Mouse (Mus musculus): Measurements from ENCODE around the gene Apela.
"Not testable (repeated sequence)": the region's sequence is repeated elsewhere in the genome, so short reads cannot be mapped to it uniquely, and the experiment has no call there.

Apela gene

DNA sequence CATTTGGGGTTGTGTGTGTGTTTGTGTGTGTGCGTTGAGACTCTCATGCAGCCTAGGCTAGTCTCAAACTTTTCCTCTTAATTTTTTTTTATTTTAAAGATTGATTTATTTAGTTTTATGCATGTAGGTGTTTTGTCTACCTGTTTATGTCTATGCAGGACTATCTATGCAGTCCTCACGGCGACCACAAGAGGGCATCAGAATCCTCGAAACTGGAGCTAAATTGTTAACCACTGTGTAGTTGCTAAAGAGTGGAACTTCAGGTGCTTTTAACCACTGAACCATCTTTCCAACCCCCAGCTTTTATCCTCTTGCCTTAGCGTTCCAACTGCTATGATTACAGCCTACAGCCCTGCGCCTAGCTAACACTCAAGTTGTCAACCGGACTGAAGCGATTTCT is 14.7 kb downstream of the Apela start:
- DNase-seq (ENCODE audit: low spot score), result peak; percentile 71

DNA sequence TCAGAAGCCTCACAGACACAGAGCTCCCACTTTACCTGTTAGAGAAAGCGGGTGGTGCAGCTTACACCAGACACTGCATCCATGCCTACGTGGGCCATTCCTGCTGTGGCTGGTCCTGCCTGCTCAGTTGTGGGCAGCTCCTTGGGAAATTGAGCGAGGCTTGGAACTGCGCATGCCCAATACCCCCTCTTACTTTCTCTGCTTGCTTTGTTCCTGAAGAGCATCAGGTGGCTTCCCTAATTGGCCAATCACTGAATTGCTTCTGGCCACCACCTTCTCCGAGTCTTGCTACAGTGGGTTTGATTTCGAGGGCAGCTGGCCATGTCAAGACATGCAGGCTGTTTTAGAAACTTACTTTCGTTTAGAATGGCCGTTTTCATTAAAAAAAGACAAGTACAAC is 18.7 kb downstream of the Apela start, which contains the start of the genes Trim61 and Trim60:
Gene Trim61, minus strand, starts transcription at position 101 of the 400 bp plus-strand sequence.
Gene Trim60, minus strand, starts transcription at position 162 of the 400 bp plus-strand sequence.
- DNase-seq (ENCODE audit: low spot score), result no peak

DNA sequence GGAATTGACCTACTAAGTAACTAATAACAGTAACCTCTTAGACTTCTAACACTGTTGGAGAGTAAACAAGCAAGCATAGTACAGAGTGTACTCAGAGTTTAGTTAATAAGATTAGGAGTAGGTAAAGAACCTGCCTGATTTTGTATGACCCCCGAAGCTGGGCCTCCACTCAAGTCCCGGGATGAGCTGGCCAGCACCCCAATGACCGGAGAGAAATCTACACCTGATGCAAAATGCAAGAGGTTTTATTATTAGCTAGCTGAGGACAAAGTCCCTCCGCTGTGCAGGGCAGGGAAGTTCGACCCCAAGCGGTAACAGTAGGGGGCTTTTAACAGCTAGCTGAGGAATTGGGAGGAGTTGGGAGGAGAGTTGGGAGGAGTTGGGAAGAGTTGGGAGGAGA is 29.5 kb downstream of the Apela start:
- not testable (repeated sequence) for DNase-seq (ENCODE audit: low spot score)

DNA sequence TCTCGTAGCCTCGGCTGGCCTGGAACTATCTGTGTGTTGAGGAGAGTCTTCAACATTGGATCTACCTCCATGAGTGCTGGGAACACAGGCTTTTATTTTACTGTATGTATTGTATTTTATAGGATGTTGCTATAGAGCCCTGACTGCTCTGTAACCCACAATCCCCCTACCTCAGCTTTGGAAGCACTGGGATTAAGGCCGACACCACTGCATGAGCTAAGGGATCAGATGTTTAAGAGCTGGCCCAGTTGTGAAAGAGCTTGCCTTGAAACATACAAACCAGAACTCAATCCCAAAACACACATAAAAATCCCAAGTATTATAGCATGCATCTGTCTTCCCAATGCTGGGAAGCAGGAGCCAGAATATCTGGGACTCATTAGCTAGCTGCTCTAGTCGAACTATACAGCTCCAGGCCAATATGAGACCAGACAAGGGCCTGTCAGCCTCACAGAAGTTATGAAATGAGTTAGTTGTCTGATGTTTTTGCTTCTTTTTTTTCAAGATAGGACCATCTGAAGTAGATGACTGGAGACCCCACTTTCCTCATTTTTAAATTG is 38.2 kb downstream of the Apela start:
- DNase-seq (ENCODE audit: low spot score), result no peak

GRCm38 (mm10) chr8:64987731-64988130 is 49.4 kb downstream of the Apela start, which contains the start of gene Trim75:
TSS of gene Trim75 (minus strand) at chr8:64987831.
- DNase-seq (ENCODE audit: low spot score), result no peak

DNA sequence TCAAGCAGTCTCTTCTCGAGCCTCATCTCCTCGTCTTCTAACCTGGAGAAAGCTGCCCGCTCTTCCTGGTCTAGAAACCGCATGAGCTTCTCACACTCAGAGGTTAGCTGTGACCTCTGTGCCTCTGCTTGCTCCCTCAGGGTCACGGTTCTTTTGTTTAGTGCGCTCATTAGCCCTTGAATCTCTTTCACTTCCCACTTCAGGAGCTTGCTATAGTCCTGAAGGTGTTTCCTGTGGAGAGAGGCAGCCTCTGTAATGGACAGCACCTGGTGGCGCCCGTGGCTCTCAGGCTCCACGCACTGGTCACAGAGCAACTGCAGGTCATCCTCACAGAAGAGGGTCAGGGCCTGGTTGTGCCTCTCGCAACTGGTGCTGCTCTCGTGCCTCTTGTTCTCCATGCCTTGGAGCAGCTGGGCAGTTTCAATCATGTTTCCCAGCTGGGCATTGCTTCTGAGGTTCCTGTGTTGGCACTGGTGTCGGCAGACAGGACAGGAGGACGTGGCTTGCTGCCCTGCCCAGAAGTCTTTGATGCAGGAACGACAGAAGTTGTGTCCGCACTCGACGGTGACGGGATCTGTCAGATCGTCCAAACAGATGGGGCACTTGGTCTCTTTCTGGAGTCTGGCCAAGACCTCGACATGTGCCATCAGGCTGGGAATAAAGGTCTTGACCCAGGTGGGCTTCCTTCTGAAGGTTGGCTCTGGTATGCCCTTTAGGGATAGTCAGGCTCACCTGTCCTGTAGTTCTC is 53.8 kb downstream of the Apela start:
- no peak for DNase-seq (ENCODE audit: low spot score)
